Mouse (Mus musculus): ENCODE measurements around the gene Igfbp6.

Igfbp6 gene

DNA sequence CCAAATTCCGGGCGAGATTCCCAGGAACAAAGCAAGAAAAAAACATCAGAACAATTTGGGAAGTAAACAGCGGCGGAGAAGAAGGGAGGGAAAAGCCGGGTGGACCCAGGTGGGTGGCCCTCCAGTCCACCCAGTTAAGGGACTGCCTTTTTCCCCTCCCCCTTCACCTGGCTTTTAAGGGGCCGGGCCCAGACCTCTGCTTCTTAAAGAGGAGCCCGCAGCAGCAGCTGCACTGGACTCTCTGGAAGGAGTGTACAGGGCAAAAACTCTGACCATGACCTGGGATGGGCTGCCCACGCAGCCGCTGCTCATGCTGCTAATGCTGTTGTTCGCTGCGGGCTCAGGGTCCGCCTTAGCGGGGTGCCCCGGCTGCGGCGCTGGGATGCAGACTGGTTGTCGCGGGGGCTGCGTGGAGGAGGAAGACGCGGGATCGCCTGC lies at the start of gene Igfbp6:
Igfbp6 (plus strand) TSS at position 89 of the 438 bp plus-strand sequence.
- CTCF ChIA-PET: no interaction called here

DNA sequence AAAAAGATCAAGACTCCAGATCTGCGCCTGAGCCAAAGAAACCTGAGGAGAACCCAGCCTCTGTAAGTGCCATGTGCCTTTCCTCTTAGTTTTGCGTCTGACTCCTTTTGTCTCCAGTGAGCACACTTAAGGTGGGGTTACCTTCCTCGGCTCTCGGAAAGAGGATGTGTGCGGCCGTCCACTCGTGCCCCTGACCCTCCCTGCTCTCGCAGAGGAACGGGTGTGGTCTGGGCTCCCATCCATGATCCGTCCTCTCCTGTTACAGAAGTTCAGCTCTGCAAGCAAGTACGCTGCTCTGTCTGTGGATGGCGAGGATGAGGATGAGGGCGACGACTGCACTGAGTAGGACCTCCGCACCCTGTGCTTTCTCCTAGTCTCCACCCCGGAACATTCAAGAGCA lies 49.2 kb upstream of the Igfbp6 start:
- CTCF ChIA-PET: no interaction called here

DNA sequence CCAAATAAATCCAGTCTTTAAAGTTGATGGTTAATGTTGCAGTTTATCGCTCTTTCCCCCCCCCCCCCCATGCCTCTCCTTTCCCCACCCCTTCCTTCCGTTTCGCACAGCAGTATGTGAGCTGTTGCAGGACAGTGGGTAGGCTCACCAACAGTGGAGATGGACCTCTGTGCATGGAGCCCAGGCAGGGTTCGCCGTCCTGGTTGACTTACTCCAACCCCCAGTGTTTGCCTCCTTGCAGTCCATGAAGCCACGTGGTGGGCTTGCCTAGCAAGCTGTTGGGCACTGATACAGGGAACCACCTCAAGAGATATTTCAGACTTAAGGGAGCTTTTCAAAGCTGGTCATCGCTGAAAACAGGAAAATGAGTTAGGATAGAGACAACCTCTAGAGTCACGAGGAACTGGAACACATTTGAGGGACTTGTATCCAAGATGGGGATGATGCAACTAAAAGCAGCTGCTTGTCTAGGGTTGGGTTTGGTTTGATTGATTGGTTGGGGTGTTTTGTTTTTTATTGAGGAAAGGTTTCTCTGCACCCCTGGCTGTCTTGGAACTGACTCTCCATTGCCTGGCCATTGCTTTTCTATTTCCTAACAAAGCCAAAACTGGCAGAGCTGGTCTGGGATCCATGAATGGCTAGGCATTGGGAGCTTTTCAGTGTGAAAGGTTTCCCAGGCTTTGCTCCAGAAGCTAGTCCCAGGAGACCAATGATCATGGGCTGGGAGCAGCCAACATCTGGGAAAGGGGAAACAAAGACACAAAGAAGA lies 46.8 kb upstream of the Igfbp6 start:
- CTCF ChIA-PET: interaction anchor here (1.3 kb wide), 1 partner anchor 11 kb away, joined by 3 read pairs; no protein-coding TSS in a partner anchor

DNA sequence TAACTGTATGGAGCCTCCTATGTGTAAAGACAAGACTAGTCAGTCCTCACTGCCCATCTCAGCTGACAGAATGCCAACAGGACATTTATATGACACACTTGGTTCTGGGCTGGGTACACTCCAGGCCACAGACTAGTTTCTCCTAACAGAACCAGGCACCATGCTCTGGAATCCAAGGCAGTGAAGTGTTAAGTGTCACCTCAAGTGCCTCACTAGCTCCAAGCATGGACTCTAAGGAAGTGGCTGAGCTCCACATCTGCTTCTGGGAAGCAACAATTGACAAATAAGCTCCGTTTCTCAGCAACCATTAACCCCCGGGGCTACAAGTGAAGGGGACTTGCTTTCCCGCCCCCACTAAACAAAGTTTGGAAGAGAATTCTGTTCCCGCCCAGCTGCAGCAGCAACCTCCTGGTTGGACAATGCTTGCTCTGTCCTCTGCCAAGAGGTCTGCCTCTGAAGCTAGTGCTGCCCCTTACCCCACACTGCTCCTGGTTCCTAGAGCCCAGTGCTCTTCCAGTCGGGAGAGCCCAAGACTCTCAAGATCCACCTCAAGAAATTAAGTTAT lies 46.1 kb upstream of the Igfbp6 start:
- CTCF ChIA-PET: no interaction called here

DNA sequence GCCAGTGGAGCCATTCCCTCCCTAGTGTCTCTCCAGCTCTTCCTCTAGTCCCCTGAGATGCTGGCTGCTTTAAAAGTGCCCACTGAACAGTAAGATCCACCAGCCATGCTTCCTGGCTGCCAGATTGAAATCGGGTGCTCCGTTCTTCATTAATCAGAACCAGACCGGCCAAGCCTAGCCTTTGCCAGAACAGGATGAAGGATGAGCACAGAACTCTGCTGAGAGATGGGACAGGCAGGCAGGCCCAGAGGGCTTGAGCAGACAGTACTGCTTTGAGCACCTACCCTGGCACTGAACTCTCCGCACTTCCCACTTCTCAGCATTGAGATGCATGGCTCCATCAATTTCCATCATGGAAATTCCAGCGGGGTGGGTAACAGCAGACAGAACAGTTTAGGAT lies 44.9 kb upstream of the Igfbp6 start:
- CTCF ChIA-PET: no interaction called here

DNA sequence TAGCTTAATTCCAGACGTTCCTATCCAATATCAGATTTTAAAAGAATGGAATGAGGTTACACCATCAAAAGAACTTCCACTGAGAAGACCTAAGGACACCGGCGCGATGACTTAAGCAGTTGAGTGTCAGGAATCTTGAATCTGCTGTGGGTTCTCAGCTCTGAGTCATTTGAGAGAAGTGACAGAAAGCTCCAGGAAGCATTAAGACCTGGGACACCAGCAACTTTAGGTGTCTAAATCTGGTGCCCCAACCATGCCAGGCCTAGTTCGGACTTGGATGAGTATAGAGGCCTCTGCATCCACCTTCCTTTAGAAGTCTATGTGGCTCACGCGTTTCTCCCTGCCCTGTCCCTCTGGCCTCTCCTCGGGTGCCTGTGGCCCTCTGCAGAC lies 44.4 kb upstream of the Igfbp6 start:
- CTCF ChIA-PET: no interaction called here

DNA sequence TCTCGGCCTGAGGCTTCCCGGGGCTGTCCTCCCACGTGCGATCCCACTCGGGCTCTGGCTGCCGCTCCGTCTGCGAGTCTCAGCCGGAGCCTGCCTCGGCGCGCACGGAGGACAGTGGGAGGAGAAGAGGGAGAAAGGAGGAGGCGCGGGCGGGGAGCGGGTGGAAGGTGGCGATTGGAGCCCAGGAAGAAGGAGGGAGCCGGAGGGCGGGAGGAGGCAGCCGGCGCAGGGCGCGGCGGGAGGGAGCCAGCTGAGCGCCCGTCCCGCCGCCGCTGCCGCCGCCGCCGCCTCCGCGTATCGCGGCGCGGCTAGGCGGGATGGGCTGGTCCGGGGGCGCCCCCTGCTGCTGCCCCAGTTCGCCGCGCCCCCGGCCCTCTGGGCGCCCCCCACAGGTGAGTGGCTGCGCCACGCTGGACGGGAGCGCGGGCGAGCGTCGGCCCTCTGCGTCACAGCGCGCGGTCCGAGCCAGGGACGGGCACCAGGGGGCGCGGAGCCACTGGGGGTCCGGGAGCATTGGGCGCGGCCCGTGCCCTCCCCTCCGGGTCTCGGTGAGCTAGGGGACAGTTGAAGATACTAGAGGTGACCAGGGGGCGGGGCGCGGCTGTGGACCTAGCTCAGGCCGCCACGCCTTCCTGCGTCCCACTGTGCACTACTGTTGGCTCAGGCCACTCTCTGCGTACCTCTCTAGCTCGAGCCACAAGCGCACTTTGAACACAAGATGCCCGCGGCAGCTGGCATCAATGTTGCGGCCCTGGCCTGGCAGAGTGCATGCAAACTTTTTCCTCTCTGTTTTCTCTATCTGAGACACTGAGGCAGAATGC lies 43.8 kb upstream of the Igfbp6 start, which contains the start of gene Tns2:
Tns2 (plus strand) TSS at position 253 of the 821 bp plus-strand sequence.
- CTCF ChIA-PET: no interaction called here

DNA sequence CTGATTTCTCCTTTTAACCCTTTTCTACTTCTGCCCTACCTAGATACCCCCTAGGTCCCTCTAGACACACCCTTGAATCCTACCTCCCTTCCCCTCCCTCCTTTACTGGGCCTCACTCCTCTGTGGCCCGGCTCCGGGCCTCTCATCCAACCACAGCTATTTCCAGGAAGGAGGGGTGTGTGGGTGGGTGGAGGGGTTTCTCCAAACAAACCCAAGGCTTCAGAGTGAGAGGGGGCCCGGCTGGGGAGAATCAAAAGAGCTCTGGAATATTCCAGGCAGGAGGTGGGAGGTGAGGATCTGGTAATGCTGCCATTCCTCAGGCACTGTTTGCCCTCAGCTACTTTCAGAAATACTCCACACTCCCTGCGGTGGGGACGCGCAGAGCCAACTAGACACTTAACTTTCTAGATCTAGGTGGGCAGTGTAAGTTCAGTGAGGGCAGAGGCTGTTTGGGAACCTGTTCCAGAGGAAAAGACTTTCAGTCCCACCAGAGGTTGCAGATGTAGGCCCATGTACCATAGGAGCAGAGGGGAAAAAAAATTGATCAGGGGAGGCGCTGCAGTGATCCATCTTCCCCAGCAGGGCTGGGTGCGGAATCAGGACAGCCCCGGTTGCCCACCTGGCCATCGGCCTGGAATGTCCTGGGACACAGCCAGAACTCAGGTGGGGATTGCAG lies 43.0 kb upstream of the Igfbp6 start:
- CTCF ChIA-PET: no interaction called here

DNA sequence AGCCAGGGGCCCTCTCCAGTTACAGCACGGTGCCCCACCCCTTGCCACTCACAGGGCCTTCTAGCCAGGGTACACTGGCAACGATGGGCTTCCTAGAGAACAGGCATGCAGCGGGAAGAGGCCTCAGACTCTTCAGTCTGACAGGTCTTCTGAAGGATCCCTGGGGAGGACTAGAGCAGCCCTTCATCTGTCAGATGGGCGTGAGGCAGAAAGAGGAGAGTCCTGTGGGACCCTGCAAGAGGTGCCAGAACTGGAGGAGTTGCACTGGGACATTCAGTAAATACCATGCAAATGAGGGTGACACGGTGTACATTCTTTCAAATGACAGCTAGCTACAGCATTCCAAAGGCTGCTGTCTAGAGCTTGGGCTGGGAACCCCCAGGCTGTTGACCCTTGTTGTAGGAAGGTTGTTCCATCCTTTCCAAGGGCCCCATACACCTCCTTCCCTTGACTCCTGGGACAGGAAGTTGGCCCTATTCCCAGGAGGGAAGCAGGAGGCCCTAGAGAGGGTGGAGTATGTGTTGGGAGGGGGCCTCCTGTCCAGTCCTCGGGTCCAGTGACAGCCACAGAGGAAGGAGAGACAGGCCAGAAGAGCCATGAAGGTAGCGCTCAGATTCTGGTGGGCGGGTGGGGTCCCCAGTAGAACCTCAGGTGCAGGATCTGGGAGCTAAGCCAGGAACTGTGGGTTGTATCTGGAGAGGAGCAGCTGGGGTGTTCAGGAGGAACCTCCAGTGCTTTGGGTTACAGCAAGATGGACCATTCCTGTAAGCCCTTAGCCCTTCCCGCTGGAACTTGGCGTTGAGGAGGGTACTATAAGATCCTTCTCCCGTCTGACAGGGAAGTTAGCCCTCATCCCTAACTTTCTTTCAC lies 42.3 kb upstream of the Igfbp6 start:
- CTCF ChIA-PET: no interaction called here

DNA sequence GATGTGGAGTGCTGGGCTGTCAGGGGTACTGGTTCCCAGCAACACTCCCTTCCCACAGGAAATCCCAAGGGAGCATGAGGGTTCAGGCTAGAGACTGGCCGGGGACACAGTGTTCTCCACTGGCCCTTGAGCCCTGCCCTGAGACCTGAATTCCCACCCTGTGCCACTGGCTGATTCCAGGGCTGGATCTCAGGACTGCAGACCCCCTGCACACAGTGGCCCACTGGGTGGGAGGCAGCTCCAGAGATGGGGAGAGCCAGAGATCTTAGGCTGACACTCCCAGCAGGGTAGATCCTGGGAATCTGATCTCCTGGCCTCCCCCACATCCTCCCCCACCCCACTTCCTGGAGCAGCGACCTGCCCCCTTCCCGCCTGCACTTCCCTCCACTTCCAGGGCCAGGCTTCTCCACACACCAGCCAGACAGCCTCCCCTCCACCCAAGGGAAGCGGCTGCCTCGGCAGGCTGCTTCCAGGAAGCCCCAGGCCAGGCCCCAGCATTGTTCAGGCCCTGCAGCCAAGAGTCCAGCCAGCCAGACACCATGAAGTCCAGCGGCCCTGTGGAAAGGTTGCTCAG lies 41.5 kb upstream of the Igfbp6 start:
- CTCF ChIA-PET: no interaction called here

DNA sequence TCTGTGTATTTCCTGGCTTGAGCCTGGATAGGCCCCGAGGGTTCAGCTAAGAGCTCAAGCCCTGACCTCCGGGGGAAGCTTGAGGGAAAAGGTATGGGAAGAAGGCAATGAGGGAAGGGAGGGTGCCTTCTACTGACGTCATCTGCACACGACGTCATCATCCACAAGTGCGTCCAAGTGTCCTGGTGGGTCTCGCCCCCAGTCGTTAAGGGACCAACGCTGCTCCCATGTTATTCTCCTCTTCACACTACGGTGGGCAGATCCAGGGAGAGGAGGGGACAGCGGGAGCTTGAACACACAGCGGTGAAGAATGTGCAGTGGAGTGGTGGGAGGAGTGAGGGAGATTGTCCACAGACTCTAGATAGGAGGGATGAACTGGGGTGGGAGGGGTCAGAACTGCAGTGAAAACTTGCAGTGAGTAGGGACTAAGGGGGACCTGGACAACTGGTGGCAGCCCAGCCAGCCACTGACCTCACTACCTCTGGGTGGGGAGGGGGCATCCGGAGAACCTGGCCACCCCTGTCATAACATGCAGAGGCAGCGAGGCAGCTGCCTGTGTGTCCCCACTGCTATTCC lies 40.7 kb upstream of the Igfbp6 start:
- CTCF ChIA-PET: no interaction called here

DNA sequence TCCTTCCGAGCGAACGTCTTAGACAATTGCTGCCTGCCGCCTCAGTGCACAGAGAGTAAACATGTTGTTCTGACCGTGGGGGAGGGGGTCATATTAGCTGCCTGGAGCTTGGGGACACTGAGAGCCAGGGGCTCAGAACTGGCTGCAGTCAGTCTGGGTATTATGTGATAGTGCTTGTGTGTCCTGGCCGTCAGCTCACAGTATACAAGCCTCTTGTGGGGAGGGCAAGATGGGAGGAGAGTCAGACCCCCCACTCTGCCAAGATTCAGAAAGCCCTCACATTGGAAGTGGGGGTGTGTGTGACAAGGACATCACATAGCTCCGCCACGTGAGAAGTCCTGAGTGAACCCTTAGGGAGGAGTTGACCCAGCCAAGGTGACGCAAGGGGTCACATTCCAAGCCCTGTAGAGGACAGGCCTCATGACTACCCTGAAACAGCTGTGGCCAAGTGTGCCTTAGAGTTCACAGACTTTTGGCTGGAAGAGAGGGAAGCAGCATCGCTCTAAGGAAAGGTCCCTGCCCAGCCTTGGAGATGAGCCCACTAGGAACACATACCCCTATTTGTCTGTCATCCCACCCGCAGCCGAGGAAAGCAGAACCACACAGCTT lies 40.1 kb upstream of the Igfbp6 start:
- CTCF ChIA-PET: no interaction called here

DNA sequence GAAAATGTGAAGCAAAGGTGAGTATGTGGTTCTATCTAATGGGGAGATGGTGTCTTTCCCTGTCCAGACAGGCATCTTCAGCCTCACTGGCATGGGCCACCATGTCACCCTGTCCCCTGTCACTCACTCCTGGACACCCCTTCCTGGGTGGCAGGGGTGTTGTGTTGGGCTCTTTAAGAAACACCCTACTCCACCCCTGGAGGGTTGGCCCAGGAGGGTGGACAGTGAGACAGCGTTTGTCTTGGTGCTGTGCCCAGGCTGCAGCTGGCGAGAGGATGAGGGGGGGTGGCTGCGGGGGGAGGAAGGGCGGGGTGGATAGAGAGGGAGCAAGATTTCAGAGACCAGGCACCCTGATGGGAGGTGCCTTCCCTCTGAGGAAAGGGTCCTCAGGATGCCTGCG lies 38.8 kb upstream of the Igfbp6 start:
- CTCF ChIA-PET: interaction anchor here (0.6 kb wide), 2 partner anchors 31 to 45 kb away, joined by 4 to 17 read pairs; partner anchors contain the start of genes Soat2 and Spryd3

DNA sequence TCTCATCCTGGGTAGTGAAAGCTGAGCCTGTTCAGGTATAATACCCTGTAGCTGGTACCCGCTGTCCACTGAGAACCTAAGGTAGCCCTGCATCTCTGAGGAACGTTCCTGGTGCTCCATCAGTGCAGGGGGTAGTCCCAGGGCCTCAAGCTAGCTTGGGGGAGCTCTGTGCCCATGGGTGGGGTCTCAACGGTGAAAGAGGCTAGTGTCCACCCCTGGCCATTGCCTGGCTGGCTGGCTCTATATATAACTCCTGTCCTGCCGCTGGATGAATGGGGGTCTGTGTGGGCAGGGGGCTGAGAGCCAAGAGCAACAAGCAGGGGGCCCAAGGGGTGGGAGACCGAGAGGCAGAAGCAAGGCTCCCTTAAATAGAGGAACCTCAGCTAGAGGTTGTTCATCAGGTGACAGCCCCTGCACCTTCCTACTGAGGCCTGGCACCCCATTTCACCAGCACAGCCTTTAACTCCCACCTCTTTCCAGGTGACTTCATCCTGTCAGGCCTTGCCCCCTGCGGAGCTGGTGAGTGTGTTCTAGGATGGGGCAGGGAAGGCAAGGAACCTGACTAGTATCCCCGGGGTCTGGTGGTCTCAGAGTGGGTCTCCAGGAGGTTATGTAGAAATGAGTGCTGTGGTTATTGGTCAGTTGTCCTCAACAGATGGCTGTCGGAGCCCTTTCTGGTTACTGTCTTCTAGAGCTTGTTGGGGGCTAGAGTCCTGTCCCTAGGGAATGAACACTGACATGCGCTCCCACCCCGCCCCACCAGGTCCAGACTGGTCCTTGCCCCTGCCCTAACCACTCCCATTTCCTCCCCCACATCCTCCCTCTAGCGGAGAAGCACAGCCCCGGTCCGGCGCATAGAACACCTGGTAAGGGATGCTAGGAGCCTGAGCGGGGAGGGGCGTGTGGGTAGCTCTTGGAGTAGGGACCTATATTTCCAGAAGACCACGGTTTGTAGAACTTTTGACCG lies 38.1 kb upstream of the Igfbp6 start:
- CTCF ChIA-PET: interaction anchor here (0.6 to 0.9 kb wide), 2 partner anchors 10 to 30 kb away, joined by 9 to 17 read pairs; partner anchors contain the start of gene Spryd3

DNA sequence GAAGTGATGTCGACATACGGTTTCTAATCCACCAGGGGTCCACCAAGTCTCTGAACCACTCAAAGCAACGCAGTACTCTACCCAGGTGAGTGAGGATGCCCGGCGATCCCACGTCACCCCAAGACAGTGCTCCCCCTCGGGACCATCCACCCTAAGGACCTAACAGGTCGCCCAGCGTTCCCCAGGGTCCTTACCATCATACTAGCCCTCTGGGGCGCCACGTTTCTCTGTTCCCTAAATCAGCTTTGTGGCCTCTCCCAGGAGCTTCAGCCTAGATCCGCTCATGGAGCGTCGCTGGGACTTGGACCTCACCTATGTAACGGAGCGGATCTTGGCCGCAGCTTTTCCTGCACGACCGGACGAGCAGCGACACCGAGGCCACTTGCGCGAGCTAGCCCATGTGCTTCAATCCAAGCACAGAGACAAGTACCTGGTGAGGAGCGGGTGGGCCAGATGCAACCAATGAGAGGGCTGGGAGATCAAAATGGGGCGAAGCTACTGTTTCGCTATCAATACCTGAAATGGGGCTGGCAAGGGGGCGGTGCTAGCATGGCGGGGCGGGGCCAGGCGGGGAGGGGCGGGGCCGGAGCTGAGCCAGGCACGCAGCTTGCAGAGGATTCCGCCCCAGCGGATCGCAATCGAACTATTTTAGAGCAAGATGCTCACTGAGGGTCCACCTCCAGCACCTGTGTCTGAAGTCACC lies 37.3 kb upstream of the Igfbp6 start:
- CTCF ChIA-PET: interaction anchor here (0.6 to 1.2 kb wide), 4 partner anchors 9 to 44 kb away, joined by 3 to 9 read pairs (median 4); partner anchors contain the start of gene Spryd3

DNA sequence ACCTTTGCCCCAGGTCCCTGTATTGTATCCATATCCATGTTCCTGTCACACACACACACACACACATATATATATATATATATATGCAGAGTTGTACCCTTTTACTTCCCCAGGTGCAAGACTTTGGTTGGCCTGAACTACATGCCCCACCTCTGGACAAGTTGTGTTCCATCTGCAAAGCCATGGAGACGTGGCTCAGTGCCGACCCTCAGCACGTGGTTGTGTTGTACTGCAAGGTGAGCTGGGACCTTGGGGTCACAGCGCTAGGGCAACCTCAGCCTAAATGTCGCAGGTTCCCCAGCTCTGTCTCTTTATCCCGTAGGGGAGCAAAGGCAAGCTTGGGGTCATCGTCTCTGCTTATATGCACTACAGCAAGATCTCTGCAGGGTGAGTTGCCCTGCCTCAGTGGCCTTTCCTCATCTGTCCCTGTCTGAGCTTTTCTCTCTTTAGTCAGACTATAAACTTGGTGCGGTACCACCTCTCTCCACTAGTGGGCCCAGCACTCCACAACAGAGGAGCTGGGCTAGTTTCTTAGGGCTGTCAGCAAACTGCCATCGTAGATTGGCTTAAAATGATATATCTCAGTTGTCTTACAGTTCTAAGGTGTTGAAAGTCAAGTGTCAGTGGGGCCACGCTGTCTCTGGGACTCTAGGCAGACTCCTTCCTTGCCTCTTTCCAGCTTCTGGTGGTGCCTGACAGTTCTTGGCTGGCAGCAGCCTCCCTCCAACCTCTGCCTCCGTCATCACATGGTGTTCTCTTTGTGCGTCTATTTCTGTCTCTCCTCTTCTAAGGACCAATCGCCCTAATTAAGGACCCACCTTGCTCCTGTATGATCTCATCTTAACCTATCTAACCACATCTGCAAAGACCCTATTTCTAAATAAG lies 36.2 kb upstream of the Igfbp6 start:
- CTCF ChIA-PET: interaction anchor here (0.5 to 1.2 kb wide), 7 partner anchors 11 to 444 kb away, joined by 3 to 6 read pairs (median 3); partner anchors contain the start of gene Spryd3
